Mouse (Mus musculus) activated CD4-positive, CD25-positive, alpha-beta regulatory T cell, adult 9 weeks (primary cell): ENCODE results near the gene Pipox. TPM values are rescaled to one million over a fixed set of nuclear protein-coding genes. Genes with fewer than 3 reads are reported as not detected.

ENCODE experiments used
- polyA plus RNA-seq: library from polyadenylated mRNA; unstranded; fragments of 100-300 nt; shearing (Covaris generic); gene quantifications from one replicate; pipeline ENCODE4 v1.2.1, GENCODE M21; 2017

Pipox gene
- polyA plus RNA-seq, result 1.2 TPM

DNA sequence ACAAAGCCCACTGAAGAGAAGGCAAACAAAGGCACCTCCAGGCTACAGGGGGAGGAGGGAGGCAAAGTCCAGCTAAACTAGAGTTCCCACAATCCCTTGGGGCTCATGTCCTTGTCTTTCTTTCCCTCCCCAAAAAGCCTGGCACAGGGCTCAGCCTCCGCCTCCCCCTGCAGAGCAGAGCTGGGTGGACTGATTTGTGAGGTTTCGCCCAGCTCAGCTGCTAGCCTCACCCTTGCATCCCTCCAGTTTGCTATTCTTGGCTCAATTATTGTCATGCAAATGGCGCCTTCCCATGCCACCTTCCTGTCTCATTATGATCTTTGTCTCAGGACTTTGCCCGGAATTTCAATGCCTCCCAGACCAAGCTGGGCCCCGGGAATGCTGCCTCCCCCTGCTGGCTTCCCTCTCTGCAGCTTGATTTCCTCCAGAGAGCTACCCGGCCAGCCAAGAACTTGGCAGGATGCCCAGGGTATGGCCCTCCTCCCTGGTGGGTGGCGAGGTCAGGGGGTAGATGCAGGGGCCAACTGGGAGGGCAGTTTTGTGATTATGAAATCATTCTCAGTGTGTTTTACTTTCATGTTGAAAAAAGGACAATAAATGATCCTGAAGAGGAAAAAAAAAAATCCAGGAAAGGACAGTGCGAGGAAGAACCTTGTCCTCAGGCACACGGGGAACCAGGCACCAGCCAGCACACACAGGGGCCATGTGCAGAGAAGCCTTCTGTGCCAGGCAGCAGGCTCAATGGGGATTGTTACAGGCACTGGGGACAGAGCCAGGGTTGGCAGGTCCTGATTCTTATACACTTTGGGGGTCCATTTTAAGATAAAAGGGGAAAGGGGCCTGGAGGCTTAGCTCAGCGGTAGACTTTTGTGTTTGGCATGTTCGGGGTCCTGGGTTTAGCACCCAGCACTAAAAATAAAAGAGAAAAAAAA lies at the start of gene Pipox:
Gene Pipox (minus strand): TSS at position 310 of the 932 bp plus-strand sequence.

DNA sequence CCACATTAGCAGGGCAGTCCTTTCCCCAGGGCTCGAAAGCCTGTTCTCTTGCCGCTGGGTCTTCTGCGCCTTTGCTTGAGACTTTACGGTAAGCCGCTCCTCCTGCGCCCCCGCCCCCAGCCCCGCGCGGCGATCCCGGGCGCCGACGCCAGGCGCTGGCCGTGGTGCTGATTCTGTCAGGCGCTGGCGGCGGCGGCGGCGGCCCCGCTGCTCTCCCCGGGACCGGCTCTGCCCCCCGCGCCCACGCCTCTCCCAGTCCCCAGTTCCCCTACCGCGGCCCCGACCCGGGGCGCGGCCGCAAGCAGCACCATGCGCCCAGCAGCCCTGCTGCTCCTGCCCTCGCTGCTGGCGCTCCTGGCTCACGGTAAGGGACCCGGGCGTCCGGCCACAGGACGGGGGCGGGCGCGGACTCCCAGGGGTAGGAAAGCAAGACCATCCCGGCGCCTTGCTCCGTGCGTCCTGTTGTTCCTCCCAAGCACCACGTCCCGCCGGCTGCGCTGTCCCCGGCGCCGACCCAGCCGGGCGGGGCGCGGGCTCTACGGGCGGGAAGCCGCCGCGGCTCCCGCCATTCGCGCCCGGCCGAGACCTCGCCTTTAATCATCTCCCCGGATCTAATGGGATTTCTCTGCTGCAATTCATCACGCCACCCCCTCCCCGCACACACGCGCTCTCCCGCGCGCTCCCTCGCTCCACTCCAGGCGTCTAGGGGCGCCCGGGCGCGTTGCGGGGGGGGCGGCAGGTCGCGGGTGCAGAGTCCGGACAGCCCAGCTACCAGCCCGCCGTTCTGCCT lies 37.0 kb upstream of the Pipox start, which contains the start of gene Sez6:
Gene Sez6 (plus strand): TSS at position 50 of the 790 bp plus-strand sequence.

Other genes starting within 250 kb of the Pipox start
- gene Nufip2, start 207.9 kb downstream of the Pipox start, polyA plus RNA-seq, result 82.9 TPM
- gene Cryba1, start 168.8 kb downstream of the Pipox start, polyA plus RNA-seq, result not detected
- 79.3 TPM for gene Myo18a, start 130.8 kb downstream of the Pipox start, polyA plus RNA-seq
- 0.40 TPM for gene Gm10277, start 106.3 kb downstream of the Pipox start, polyA plus RNA-seq
- gene Sez6, start 36.7 kb upstream of the Pipox start, polyA plus RNA-seq, result not detected
- gene Phf12, start 88.7 kb upstream of the Pipox start, polyA plus RNA-seq, result 24.3 TPM
- 1.8 TPM for gene Dhrs13, start 138.2 kb upstream of the Pipox start, polyA plus RNA-seq
- gene Flot2, start 143.8 kb upstream of the Pipox start, polyA plus RNA-seq, result 22.8 TPM
- 37.6 TPM for gene Eral1, start 186.3 kb upstream of the Pipox start, polyA plus RNA-seq
- 22.6 TPM for gene Fam222b, start 200.6 kb upstream of the Pipox start, polyA plus RNA-seq